Mouse (Mus musculus) adrenal gland, adult 18-20 months (tissue): ENCODE measurements around the gene Tmem233. TPM values are rescaled to one million over a fixed set of nuclear protein-coding genes. Genes with fewer than 3 reads are reported as not detected.
A peak's percentile ranks its signal among the peaks of the same experiment; 100 is the strongest.

Experiments
- DNase-seq, 2 experiments: peaks; one replicate each; pipeline ENCODE4 v3.0.0; 2021 to 2022; ENCODE audit warnings: low spot score in 2 of 2
- total RNA-seq, 2 experiments: library from RNA; stranded (reverse); gene quantifications; 1 replicate in 1 of 2; 2 replicates in 1 of 2; pipeline ENCODE4 v1.2.3; 2021

Tmem233 gene
- total RNA-seq, 2 experiments from 2014 or later, result not detected

GRCm38 (mm10) chr5:116030566-116031189 is 52.4 kb downstream of the Tmem233 start:
- DNase-seq, result no peak

- DNase-seq, result no peak
These were observed 54.0 kb downstream of the Tmem233 start for GRCm38 (mm10) chr5:116029071-116029470.

GRCm38 (mm10) chr5:116026561-116026960 is 56.5 kb downstream of the Tmem233 start:
- DNase-seq, result no peak

DNA sequence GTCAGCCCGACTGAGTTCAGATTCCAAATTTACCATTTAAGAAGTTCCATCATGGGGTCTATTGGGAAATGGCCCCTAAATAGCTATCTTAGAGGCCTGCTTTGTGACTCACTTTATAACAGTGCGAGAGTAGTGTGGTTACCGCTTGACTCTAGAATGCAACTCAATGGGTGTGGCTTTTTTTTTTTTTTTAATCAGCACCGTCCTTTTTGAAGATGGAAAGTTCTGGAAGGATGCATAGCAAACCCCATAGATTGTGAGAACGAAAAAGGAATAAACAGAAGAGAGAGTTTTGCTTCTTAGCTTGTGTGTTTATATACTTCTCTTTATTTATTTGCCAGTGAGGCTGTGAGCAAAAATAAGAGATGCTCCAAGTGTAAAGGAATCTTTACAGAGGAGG is 56.9 kb downstream of the Tmem233 start:
- DNase-seq, result no peak

GRCm38 (mm10) chr5:116024327-116024739 is 58.7 kb downstream of the Tmem233 start, which contains the start of gene Prkab1:
TSS of gene Prkab1 (minus strand) at chr5:116024508.
- peak; percentile 86 to 87 for DNase-seq

DNA sequence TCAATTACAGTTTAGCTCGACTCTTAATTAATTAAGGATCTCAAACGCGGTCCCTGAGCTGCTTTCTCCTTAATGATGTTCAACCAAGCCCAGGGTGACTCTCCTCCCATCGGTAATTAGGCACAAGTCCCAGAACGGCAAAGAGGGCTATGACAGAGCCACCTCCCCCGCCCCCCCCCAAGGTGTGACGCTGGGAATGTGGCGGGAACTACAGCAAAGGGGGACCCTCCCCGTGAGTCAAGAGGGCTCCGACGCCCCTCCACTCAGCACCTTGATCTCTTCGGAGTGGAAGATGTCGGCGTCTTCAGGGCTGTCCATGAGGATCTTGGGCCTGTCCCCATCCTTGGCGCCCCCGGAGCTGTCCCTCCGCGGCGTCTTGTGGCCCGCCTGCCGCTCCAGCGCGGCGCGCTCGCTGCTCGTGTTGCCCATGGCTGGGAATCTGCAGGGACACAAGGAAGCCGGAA is 59.2 kb downstream of the Tmem233 start:
- DNase-seq, result peak in 1 of 2 experiments; percentile 31

GRCm38 (mm10) chr5:116023251-116023661 is 59.8 kb downstream of the Tmem233 start:
- DNase-seq, result no peak

- DNase-seq, result no peak
These were observed 60.3 kb downstream of the Tmem233 start for GRCm38 (mm10) chr5:116022658-116023200.

DNA sequence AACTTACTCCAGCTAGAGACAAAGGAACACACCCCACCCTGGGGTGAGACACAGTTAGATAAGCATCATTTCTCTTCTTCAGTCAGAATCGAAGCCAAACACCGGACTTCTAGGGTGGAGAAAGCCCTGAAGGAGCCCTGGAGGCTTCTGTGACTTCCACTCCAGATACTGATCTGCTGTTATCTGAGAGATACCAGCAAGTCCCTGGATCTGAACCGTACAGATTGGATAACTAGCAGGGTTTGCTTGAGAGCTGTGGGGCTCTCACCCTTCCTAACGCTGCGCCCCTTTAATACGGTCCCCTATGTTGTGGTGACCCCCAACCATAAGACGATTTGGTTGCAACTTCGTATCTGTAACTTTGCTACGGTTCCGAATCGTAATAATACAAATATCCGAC is 60.9 kb downstream of the Tmem233 start:
- DNase-seq, result no peak

DNA sequence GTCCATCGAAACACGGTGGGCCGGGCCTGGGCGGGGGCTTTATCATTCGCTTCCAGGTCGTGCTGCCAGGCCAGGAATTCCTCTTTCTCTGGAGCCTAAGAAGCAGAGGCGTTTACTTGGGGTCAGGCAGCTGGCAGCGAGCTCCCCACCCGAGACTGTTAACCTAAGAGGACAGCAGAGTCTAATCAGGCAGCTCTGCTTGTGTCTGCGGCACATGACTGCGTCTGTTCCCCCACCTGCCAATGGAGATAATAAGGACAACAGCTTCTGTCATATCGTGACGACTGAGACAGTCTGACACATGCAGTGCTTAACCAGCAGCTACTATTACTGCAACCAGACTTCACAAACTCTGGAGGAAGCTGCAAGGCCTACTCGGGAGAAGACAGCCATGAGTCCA is 61.5 kb downstream of the Tmem233 start:
- no peak for DNase-seq

- DNase-seq, result no peak
These were observed 63.7 kb downstream of the Tmem233 start for GRCm38 (mm10) chr5:116019371-116019770.

DNA sequence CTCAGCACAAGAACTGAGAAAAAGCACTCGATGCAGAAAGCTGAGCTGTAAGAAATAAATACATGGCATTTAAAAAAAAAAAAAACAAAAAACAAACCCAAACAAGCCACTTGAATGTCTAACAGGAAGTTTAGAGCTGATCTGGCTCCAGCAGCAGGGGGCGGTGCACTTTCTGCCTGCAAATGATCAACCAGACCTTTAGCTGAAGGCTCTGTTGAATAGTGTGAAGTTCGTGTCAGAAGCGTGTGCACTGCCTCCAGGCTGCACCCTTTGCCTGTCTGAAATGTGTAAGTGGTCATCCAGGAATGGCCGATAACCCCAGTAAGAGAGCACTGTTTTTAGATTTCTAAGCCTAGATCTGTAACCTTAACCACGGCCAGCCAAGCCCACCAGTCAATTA is 64.3 kb downstream of the Tmem233 start:
- DNase-seq, result no peak

DNA sequence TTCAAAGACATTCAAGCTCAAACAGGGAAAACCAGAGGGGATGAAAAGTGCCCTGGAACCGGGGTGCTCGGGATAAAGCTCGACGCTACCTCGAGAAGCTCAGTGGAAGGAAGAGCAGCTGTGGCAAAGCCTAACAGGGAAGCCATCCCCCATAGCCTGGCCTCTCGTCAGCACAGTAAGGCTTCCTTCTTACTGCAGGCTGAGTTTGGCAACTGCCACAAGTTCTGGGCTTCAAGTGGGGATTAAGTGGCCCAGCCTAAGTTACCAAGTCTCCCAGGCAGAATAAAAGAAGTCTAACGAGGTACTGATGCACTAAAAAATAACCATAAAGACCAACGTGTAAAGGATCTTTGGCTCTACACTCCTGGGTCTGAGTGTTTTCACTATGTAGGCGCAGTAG is 64.8 kb downstream of the Tmem233 start:
- DNase-seq, result no peak

- no peak for DNase-seq
These were observed 65.7 kb downstream of the Tmem233 start for GRCm38 (mm10) chr5:116017391-116017790.

DNA sequence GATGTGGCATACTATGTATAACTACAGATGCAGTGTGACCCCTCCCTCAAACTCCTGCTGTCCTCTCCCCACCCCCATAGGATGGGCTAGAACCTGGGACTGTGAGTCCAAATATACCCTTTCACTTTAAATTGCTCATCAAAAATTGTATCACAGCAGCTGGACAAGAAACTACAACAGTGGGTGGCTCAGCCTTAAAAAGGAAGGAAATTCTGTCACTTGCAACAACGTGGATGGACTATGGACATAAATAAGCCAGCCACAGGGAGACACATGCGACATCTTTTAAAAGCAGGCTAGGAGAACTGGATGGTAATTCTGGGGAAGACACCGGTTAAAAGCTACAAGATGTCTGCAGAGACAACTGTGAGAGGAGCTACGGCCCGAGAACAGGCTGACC is 66.5 kb downstream of the Tmem233 start:
- no peak for DNase-seq

DNA sequence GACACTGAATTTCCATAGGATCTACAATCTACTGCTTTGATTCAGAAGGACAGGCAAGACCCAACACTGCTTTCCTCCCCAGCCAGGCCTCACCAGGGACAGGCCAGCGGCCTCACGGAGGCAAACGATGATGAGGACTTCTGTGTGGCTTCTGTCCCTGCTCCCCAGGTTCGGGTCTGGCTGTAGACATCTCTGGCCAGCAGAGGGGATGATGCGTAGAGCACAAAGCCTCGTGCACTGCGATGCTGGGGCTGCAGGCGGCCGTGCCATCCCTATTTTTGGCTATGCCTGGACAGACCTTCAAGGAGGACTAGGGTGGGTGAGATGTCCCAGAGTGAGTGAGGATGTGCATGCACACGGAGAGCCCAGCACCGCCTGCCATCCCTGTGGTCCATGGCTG is 68.8 kb downstream of the Tmem233 start:
- DNase-seq, result no peak

DNA sequence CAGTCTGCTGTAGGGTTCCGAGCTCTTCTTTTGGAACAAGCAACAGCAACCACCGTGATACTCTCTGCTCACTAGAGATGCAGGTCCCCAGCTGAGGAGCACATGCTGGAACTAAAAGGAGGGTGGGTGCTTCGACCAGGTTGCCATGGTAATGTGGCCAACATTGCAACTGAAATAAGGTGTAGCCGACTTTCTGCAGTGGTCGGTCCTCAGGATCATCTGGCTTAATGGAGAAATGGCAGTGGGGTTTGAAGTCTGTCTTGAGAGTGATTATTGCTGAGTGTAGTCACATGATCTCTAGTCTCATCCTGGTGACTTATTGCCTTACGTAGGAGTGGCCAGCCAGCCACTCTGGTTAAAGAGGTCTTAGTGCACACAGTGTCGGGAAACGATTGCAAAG is 69.2 kb downstream of the Tmem233 start:
- DNase-seq, result no peak

GRCm38 (mm10) chr5:116012503-116012902 is 70.5 kb downstream of the Tmem233 start:
- DNase-seq, result no peak

DNA sequence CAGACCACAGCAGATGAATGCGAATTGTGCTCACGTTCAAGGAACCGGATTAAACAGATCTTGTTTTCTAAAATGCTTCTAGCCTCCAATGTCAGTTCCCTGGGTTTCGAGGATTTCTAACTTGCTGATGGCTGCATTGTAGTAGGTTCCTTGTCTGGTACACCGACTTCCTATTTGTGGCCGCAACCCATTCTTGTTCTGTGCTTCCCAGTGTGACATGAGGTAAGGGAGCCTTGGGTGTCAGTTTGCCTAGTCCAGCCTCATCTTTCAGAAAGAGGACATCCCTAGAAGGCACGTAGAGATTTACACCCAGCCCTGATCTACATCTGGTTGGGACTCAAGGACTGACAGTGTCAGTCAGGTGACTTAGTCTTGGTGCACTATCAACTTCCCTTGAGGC is 71.3 kb downstream of the Tmem233 start:
- no peak for DNase-seq

DNA sequence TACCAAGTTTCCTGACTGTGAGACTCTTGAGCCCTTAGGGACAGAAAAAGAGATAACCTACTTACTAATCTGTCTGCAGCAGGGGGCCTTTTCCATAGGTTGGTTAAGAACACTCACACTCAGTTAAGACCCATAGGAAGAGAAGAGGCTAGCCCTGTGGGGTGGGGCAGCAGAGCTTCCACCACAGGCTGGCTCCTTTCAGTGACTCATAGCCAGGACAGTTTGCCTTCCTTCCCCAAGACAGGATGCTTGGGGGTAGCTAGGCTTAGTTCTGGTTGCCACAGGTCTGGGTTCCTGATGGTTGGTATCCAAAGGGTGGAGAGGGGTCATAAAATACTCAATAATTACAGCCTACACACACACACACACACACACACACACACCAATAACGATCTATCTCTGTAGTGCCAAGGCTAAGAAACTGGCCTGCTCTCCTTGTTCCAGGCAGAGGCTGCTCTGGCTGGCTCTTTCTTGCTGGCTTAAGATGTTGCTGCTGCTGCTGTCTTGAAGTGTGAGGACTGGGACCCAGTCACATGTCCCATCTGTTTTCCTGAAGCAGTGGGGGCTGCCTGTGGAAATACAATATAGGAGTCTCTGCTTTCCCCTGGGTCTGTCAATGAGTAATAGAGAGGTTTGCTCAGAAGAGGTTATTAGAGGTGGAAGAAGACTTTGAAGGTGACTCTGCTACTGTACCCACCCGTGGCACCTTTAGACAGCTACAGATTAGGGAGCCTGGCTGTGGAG is 73.0 kb downstream of the Tmem233 start:
- no peak for DNase-seq

GRCm38 (mm10) chr5:116009091-116009851 is 73.8 kb downstream of the Tmem233 start:
- no peak for DNase-seq

DNA sequence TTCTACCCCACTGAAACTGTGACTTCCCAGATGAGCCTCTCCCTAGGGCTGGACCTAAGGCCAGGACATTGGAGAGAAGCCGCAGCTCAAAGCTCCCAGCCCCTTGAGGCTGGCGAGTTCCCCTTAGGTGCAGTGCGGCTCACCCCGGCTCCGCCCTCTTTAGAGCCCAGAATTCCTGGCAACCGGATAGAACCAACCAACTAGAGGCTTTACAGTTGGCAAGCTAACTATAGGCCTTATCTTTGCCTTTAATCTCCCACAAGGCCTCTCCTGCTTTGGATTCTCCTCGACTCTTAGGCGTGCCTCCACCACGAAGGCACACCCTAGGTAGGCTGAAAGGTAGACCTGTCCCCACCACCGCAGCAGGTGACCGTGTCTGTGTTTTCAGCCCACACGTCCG is 75.3 kb downstream of the Tmem233 start:
- no peak for DNase-seq
